Mouse (Mus musculus) cortical plate, adult 2 months (tissue): ENCODE data around the gene Henmt1.
A peak's percentile ranks its signal among the peaks of the same experiment; 100 is the strongest.

Experiments
- CTCF ChIP-seq: fragments of 200-500 bp; IDR thresholded peaks from 2 replicates; pipeline ENCODE4 v1.5.1; 2011; ENCODE audit warnings: mild to moderate bottlenecking, control low read depth, low read length; ENCODE audit not compliant: insufficient read depth; ENCODE audit errors: extremely low read depth
- POLR2A ChIP-seq: fragments of 200-500 bp; IDR thresholded peaks from 2 replicates; pipeline ENCODE4 v1.6.1; 2011; ENCODE audit warnings: mild to moderate bottlenecking, low read length, control low read depth; ENCODE audit not compliant: insufficient read depth; ENCODE audit errors: extremely low read depth

GRCm38 (mm10) chr3:108911081-108911547, 28.6 kb upstream of the Henmt1 start:
- TF ChIP-seq POLR2A (no peak), CTCF (peak; percentile 35)
